Mouse (Mus musculus): ENCODE data around the gene Megf11. TPM values are rescaled to one million over a fixed set of nuclear protein-coding genes. Genes with fewer than 3 reads are reported as not detected.

Megf11 gene
- total and polyA plus RNA-seq, 3 experiments = 0.08 to 0.93 TPM; not detected in 1

DNA sequence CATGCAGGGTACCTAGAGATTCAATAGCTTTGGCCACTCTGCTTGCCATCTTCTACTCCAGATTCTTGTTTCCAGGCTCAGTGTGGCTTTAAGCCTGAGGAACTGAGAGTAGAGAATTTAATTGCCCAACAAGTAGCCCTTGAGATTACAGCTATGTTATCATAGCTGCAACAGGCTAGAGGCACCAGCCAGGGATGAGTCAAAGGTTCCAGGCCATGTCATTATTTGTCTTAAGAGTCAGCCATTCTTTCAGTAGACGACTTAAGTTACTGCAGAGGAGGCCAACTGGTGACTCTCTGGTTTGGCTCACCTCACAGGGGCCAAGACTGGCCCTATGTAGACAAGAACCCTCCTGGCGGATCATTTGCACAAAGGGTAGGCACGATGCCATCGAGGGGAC is 311.0 kb downstream of the Megf11 start:
- no peaks in the 10 kb centered on the region for H3K79me2 ChIP-seq (ENCODE audit: control insufficient read depth, insufficient read depth, low read length, poor library complexity)
- H3K27ac ChIP-seq (ENCODE audit: control insufficient read depth, low read depth, low read length) = no peak overlapping the region
- DNase-seq (ENCODE audit: low read depth, low spot score) = no peak
- no peak overlapping the region for H3K4me3 ChIP-seq (ENCODE audit: control insufficient read depth in 1 of 2, insufficient read depth in 1 of 2, low read depth in 2 of 2, low read length in 2 of 2)
- H3K27me3 ChIP-seq (ENCODE audit: control insufficient read depth in 1 of 2, insufficient read depth in 2 of 2, low read length in 2 of 2) = no peaks in the 10 kb centered on the region
- H3K36me3 ChIP-seq (ENCODE audit: control insufficient read depth in 1 of 2, insufficient read depth in 2 of 2, low read length in 2 of 2) = peaks cover 0 to 4% of the 10 kb centered on the region in 2 experiments; a peak in 3 of 4 replicates
- no peaks in the 10 kb centered on the region; a peak in 1 of 4 replicates for H3K4me1 ChIP-seq (ENCODE audit: control insufficient read depth in 1 of 2, insufficient read depth in 2 of 2, low read length in 2 of 2)
- H3K9me3 ChIP-seq (replicated peaks; ENCODE audit: insufficient read depth, low read length) = no peaks in the 10 kb centered on the region
- no peak overlapping the region for H3K9ac ChIP-seq (ENCODE audit: control insufficient read depth, low read depth, low read length, poor library complexity, severe bottlenecking)
- TF ChIP-seq SIN3A (IDR thresholded peaks at IDR 0.05; ENCODE audit: low read length) (no peak), RCOR1 (IDR thresholded peaks at IDR 0.05; ENCODE audit: low read depth, low read length) (no peak), E2F4 (IDR thresholded peaks at IDR 0.05; ENCODE audit: borderline replicate concordance, low read depth, low read length) (no peak), POLR2AphosphoS2 (IDR thresholded peaks at IDR 0.05; ENCODE audit: low read length) (no peak), TAL1 (IDR thresholded peaks at IDR 0.05; ENCODE audit: low read length) (no peak), ZKSCAN1 (IDR thresholded peaks at IDR 0.05; ENCODE audit: low read depth, low read length) (no peak), UBTF (IDR thresholded peaks at IDR 0.05; ENCODE audit: borderline replicate concordance, insufficient read depth, low read depth, low read length) (no peak), SMC3 (IDR thresholded peaks at IDR 0.05; ENCODE audit: low read depth, low read length) (no peak), MXI1 (IDR thresholded peaks at IDR 0.05; ENCODE audit: low read depth, low read length) (no peak), NELFE (IDR thresholded peaks at IDR 0.05; ENCODE audit: low read depth, low read length) (no peak), MAX (IDR thresholded peaks at IDR 0.05; ENCODE audit: low read length) (no peak), CHD2 (IDR thresholded peaks at IDR 0.05; ENCODE audit: low read length) (no peak), GABPA (IDR thresholded peaks at IDR 0.05; ENCODE audit: low read depth, low read length) (no peak), MAFK (IDR thresholded peaks at IDR 0.05; ENCODE audit: borderline replicate concordance, low read depth, low read length) (no peak), GATA1 (IDR thresholded peaks at IDR 0.05; ENCODE audit: low read depth, low read length) (no peak), POLR2AphosphoS5 (IDR thresholded peaks at IDR 0.05; ENCODE audit: borderline replicate concordance, low read depth, low read length) (no peak), EP300 (IDR thresholded peaks at IDR 0.05; ENCODE audit: low read depth in 1 of 2, low read length in 2 of 2) (no peak), KAT2A (conservative IDR thresholded peaks at IDR 0.05; ENCODE audit: low read depth, low read length) (no peak), TBP (IDR thresholded peaks at IDR 0.05; ENCODE audit: low read depth, low read length) (no peak)

DNA sequence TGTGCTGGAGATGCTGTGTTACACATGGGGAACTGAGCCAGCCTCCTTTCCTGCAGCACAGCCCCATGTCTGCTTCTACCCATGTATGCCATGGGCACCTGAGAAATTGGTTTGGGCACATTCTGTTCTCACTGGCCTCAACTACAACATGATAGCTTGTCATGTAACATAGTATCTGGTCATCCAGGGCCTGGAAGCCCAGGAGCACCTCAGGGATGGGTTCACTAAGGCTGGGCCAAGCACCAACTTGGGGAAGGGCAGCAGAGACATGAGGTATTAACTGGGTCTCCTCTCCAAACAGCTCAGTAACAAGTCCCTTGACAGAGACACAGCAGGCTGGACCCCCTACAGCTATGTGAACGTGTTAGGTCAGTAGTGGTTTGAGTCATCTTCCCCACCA is 311.6 kb downstream of the Megf11 start:
- no peaks in the 10 kb centered on the region for H3K27me3 ChIP-seq (ENCODE audit: control insufficient read depth in 1 of 2, insufficient read depth in 2 of 2, low read length in 2 of 2)
- H3K4me3 ChIP-seq (ENCODE audit: control insufficient read depth in 1 of 2, insufficient read depth in 1 of 2, low read depth in 2 of 2, low read length in 2 of 2) = no peak overlapping the region
- H3K27ac ChIP-seq (ENCODE audit: control insufficient read depth, low read depth, low read length) = no peak overlapping the region
- no peak overlapping the region for H3K9ac ChIP-seq (ENCODE audit: control insufficient read depth, low read depth, low read length, poor library complexity, severe bottlenecking)
- no peaks in the 10 kb centered on the region for H3K9me3 ChIP-seq (replicated peaks; ENCODE audit: insufficient read depth, low read length)
- H3K79me2 ChIP-seq (ENCODE audit: control insufficient read depth, insufficient read depth, low read length, poor library complexity) = no peaks in the 10 kb centered on the region
- TF ChIP-seq SIN3A (IDR thresholded peaks at IDR 0.05; ENCODE audit: low read length) = no peak
- TF ChIP-seq RCOR1 (IDR thresholded peaks at IDR 0.05; ENCODE audit: low read depth, low read length) = no peak
- no peak for TF ChIP-seq CHD2 (IDR thresholded peaks at IDR 0.05; ENCODE audit: low read length)
- no peak for TF ChIP-seq ZC3H11A (IDR thresholded peaks at IDR 0.05; ENCODE audit: low read depth, low read length)
- TF ChIP-seq GATA1 (IDR thresholded peaks at IDR 0.05; ENCODE audit: low read depth, low read length) = no peak
- TF ChIP-seq MEF2A (IDR thresholded peaks at IDR 0.05; ENCODE audit: extremely low read depth, insufficient replicate concordance, low read depth, low read length, poor library complexity, severe bottlenecking) = no peak
- no peak for TF ChIP-seq SMC3 (IDR thresholded peaks at IDR 0.05; ENCODE audit: low read depth, low read length)
- TF ChIP-seq MYC (IDR thresholded peaks at IDR 0.05; ENCODE audit: low read depth, low read length) = no peak
- TF ChIP-seq E2F4 (IDR thresholded peaks at IDR 0.05; ENCODE audit: borderline replicate concordance, low read depth, low read length) = no peak
- no peak for TF ChIP-seq TBP (IDR thresholded peaks at IDR 0.05; ENCODE audit: low read depth, low read length)
- no peak for TF ChIP-seq POLR2A (IDR thresholded peaks at IDR 0.05; ENCODE audit: control insufficient read depth in 1 of 2, insufficient read depth in 1 of 2, low read depth in 1 of 2, low read length in 2 of 2, poor library complexity in 1 of 2)
- H3K4me1 ChIP-seq (ENCODE audit: control insufficient read depth in 1 of 2, insufficient read depth in 2 of 2, low read length in 2 of 2) = no peaks in the 10 kb centered on the region; a peak in 1 of 4 replicates
- no peak for DNase-seq (ENCODE audit: low read depth, low spot score)
- peaks cover 0 to 4% of the 10 kb centered on the region in 2 experiments; a peak in 3 of 4 replicates for H3K36me3 ChIP-seq (ENCODE audit: control insufficient read depth in 1 of 2, insufficient read depth in 2 of 2, low read length in 2 of 2)
